8 mouse cellular contexts compared by ENCODE assay signal in genomic region chr10:77623639-77624400, GRCm38 (mm10). TPM values are rescaled to one million over a fixed set of nuclear protein-coding genes. Genes with fewer than 3 reads are reported as not detected.
DNase-seq lines count a peak whose midpoint lies in the region; ATAC-seq and TF ChIP-seq lines count a peak whose summit lies in the region.

No protein-coding gene starts in this region.

- peak overlapping the region; percentile 99 for H3K27ac ChIP-seq in heart, adult 2 months
- H3K27ac ChIP-seq in ES-Bruce4 (ENCODE audit: insufficient read depth, low read length), result no peak overlapping the region
- peak overlapping the region; percentile 77 for H3K27ac ChIP-seq in heart, embryonic 16.5 days (ENCODE audit: low read length)
- peak overlapping the region; percentile 90 for H3K27ac ChIP-seq in liver, postnatal 0 days (ENCODE audit: low read depth)

- peaks cover 3% of the 10 kb centered on the region; the same call in 1 of the 2 replicates for H3K79me2 ChIP-seq in heart, adult 2 months (replicated peaks; ENCODE audit: control insufficient read depth, insufficient read depth, low read length)

- H3K9me3 ChIP-seq in ES-Bruce4 (replicated peaks; ENCODE audit: control insufficient read depth, insufficient read depth, low read length, poor library complexity, severe bottlenecking), result no peaks in the 10 kb centered on the region
- no peaks in the 10 kb centered on the region for H3K9me3 ChIP-seq in heart, embryonic 16.5 days (replicated peaks; ENCODE audit: control insufficient read depth, low read length)
- H3K9me3 ChIP-seq in liver, postnatal 0 days (ENCODE audit: low read length), result no peaks in the 10 kb centered on the region

- H3K27me3 ChIP-seq in heart, adult 2 months (ENCODE audit: control insufficient read depth, insufficient read depth, low read length), result no peaks in the 10 kb centered on the region
- H3K27me3 ChIP-seq in ES-Bruce4 (ENCODE audit: control insufficient read depth, insufficient read depth, low read length, poor library complexity, severe bottlenecking), result no peaks in the 10 kb centered on the region
- H3K27me3 ChIP-seq in heart, embryonic 16.5 days (ENCODE audit: control insufficient read depth, insufficient read depth, low read length), result no peaks in the 10 kb centered on the region
- no peaks in the 10 kb centered on the region for H3K27me3 ChIP-seq in liver, postnatal 0 days (ENCODE audit: insufficient read depth, low read length)

- H3K4me3 ChIP-seq in heart, adult 2 months, result peak overlapping the region; percentile 99
- H3K4me3 ChIP-seq in ES-Bruce4 (ENCODE audit: low read depth, low read length), result no peak overlapping the region
- no peak overlapping the region for H3K4me3 ChIP-seq in heart, embryonic 16.5 days (ENCODE audit: low read length)
- H3K4me3 ChIP-seq in liver, postnatal 0 days (ENCODE audit: low read depth, low read length), result peak overlapping the region; percentile 67

- peaks cover 9% of the 10 kb centered on the region; the same call in 1 of the 2 replicates for H3K36me3 ChIP-seq in heart, adult 2 months (ENCODE audit: control insufficient read depth, insufficient read depth, low read length)
- peaks cover 4% of the 10 kb centered on the region; the same call in 1 of the 2 replicates for H3K36me3 ChIP-seq in ES-Bruce4 (ENCODE audit: control insufficient read depth, insufficient read depth, low read length, poor library complexity, severe bottlenecking)
- H3K36me3 ChIP-seq in heart, embryonic 16.5 days (ENCODE audit: control insufficient read depth, insufficient read depth), result no peaks in the 10 kb centered on the region
- H3K36me3 ChIP-seq in liver, postnatal 0 days (replicated peaks; ENCODE audit: insufficient read depth, low read length), result 0 out of 2 replicates have a peak, but pooled peaks cover 2% of the 10 kb centered on the region

- TF ChIP-seq EP300 in heart, adult 2 months (IDR thresholded peaks at IDR 0.05; ENCODE audit: insufficient read depth, low read depth, low read length), result no peak
- no peak for TF ChIP-seq EP300 in ES-Bruce4 (IDR thresholded peaks at IDR 0.05; ENCODE audit: insufficient read depth, low read depth, low read length)
- no peak for TF ChIP-seq EP300 in liver, postnatal 0 days (IDR thresholded peaks at IDR 0.05; ENCODE audit: low read depth)

- H3K4me2 ChIP-seq in heart, embryonic 16.5 days (ENCODE audit: low read depth, low read length), result peak overlapping the region; percentile 79
- H3K4me2 ChIP-seq in liver, postnatal 0 days (ENCODE audit: low read depth, low read length), result peak overlapping the region; percentile 82

- H3K4me1 ChIP-seq in heart, adult 2 months (ENCODE audit: control insufficient read depth, insufficient read depth, low read length), result peaks cover 34% of the 10 kb centered on the region
- peaks cover 2% of the 10 kb centered on the region for H3K4me1 ChIP-seq in ES-Bruce4 (ENCODE audit: control insufficient read depth, insufficient read depth, low read length)
- H3K4me1 ChIP-seq in heart, embryonic 16.5 days (ENCODE audit: control insufficient read depth, insufficient read depth, low read length), result peaks cover 33% of the 10 kb centered on the region
- H3K4me1 ChIP-seq in liver, postnatal 0 days (ENCODE audit: insufficient read depth), result peaks cover 37% of the 10 kb centered on the region

- intact Hi-C loops in heart, adult 2 months (cut with DNase I), result loop anchor here (2.0 kb wide), 1 partner anchor 41 kb away; no protein-coding TSS in a partner anchor
- intact Hi-C loops in left cerebral cortex, postnatal 36 days (cut with DNase I), result loop anchor here (2.0 to 5.0 kb wide), 2 partner anchors 43 to 107 kb away; partner anchors contain the start of genes Fam207a and Pttg1ip

- 43% methylated on average over 10 of the region's 10 CpGs for WGBS in heart, adult 2 months
- 80% methylated on average over 10 of the region's 10 CpGs for WGBS in heart, embryonic 16.5 days
- 79% methylated on average over 10 of the region's 10 CpGs for WGBS in liver, postnatal 0 days (ENCODE audit: insufficient replicate concordance)

- TF ChIP-seq POLR2A in heart, adult 2 months (IDR thresholded peaks at IDR 0.05; ENCODE audit: insufficient read depth, low read depth, low read length), result no peak
- TF ChIP-seq POLR2A in ES-Bruce4 (IDR thresholded peaks at IDR 0.05; ENCODE audit: insufficient read depth, low read length), result no peak

- TF ChIP-seq CTCF in heart, adult 2 months (IDR thresholded peaks at IDR 0.05), result no peak
- no peak for TF ChIP-seq CTCF in ES-Bruce4 (IDR thresholded peaks at IDR 0.05; ENCODE audit: low read depth, low read length)
- TF ChIP-seq CTCF in liver, postnatal 0 days (IDR thresholded peaks at IDR 0.05; ENCODE audit: low read depth), result no peak

- no peak for ATAC-seq in heart, embryonic 16.5 days (replicated peaks; ENCODE audit: extremely low read depth, insufficient read depth, low FRiP score)
- ATAC-seq in liver, postnatal 0 days, result no peak

- no peak overlapping the region for H3K9ac ChIP-seq in heart, adult 2 months (ENCODE audit: low read depth, low read length)
- H3K9ac ChIP-seq in ES-Bruce4 (ENCODE audit: low read depth, poor library complexity, severe bottlenecking), result 0 out of 2 replicates have a peak overlapping the region, but pooled peaks have one; percentile 98
- peak overlapping the region; percentile 46; the same call in 1 of the 2 replicates for H3K9ac ChIP-seq in heart, embryonic 16.5 days (ENCODE audit: low read length)
- peak overlapping the region; percentile 82 for H3K9ac ChIP-seq in liver, postnatal 0 days (replicated peaks)

- DNase-seq in heart, adult 2 months, result no peak
- DNase-seq in heart, adult 18-20 months, result no peak
- no peak for DNase-seq in liver, postnatal 0 days
- DNase-seq in layer of hippocampus, adult 18-20 months (ENCODE audit: low spot score in 2 of 2), result no peak
- DNase-seq in left cerebral cortex, postnatal 36 days (ENCODE audit: low spot score in 2 of 2), result no peak
- DNase-seq in kidney, adult 8-10 months, result no peak

RNA-seq across cellular contexts. Expression of gene Ube2g2, which starts 1.7 kb away (rescaled TPM):
- 10 to 100 TPM; 74.6 to 80.9 TPM for total RNA-seq in heart, adult 2 months (2021)
- polyA plus RNA-seq in heart, adult 2 months (2012; rRNA removed), result 53.5 and 69.7 TPM in 2 replicates
- 10 to 100 TPM; 80.9 to 82.8 TPM for total RNA-seq in heart, adult 18-20 months (2021)
- 40.2 and 43.2 TPM in 2 replicates for polyA plus RNA-seq in ES-Bruce4 (2011; ENCODE audit: insufficient read depth, insufficient read length, low read depth, missing spikeins)
- 85.4 and 91.0 TPM in 2 replicates for polyA plus RNA-seq in heart, embryonic 16.5 days (2015; fragmentation: Nextera tagmentation; extraction: Ambion mirVana)
- 37.4 and 40.4 TPM in 2 replicates for polyA plus RNA-seq in liver, postnatal 0 days (2015; fragmentation: Nextera tagmentation; extraction: Ambion mirVana)
- 10 to 100 TPM; 84.7 to 86.9 TPM for total RNA-seq in layer of hippocampus, adult 18-20 months (2021)
- 10 to 100 TPM; 46.2 to 46.4 TPM for total RNA-seq in left cerebral cortex, postnatal 36 days (2021)

RNA-seq across cellular contexts. Expression of gene Gm49325, which starts 17.8 kb away (rescaled TPM):
- 10 to 100 TPM; 15.5 to 15.8 TPM for total RNA-seq in heart, adult 2 months (2021)
- polyA plus RNA-seq in heart, adult 2 months (2012; rRNA removed), result not detected in 2 replicates
- total RNA-seq in heart, adult 18-20 months (2021), result 10 to 100 TPM; 15.5 to 15.7 TPM
- polyA plus RNA-seq in ES-Bruce4 (2011; ENCODE audit: insufficient read depth, insufficient read length, low read depth, missing spikeins), result 50.7 and 57.6 TPM in 2 replicates
- 4.6 TPM in 1 of 2 replicates, not detected in the other for polyA plus RNA-seq in heart, embryonic 16.5 days (2015; fragmentation: Nextera tagmentation; extraction: Ambion mirVana)
- 8.4 and 13.3 TPM in 2 replicates for polyA plus RNA-seq in liver, postnatal 0 days (2015; fragmentation: Nextera tagmentation; extraction: Ambion mirVana)
- 10 to 100 TPM; 31.6 to 32.6 TPM for total RNA-seq in layer of hippocampus, adult 18-20 months (2021)
- 10 to 100 TPM in 1 of 2 experiments, 1 to 10 TPM in 1; 9.8 to 18.2 TPM for total RNA-seq in left cerebral cortex, postnatal 36 days (2021)

RNA-seq across cellular contexts. Expression of gene Sumo3, which starts 17.9 kb away (rescaled TPM):
- total RNA-seq in heart, adult 2 months (2021), result 10 to 100 TPM; 66.4 to 67.8 TPM
- 122 and 167 TPM in 2 replicates for polyA plus RNA-seq in heart, adult 2 months (2012; rRNA removed)
- 10 to 100 TPM; 81.7 to 82.3 TPM for total RNA-seq in heart, adult 18-20 months (2021)
- polyA plus RNA-seq in ES-Bruce4 (2011; ENCODE audit: insufficient read depth, insufficient read length, low read depth, missing spikeins), result 218 and 242 TPM in 2 replicates
- polyA plus RNA-seq in heart, embryonic 16.5 days (2015; fragmentation: Nextera tagmentation; extraction: Ambion mirVana), result 157 and 170 TPM in 2 replicates
- polyA plus RNA-seq in liver, postnatal 0 days (2015; fragmentation: Nextera tagmentation; extraction: Ambion mirVana), result 105 and 111 TPM in 2 replicates
- total RNA-seq in layer of hippocampus, adult 18-20 months (2021), result 100 to 1,000 TPM; 144 to 147 TPM
- total RNA-seq in left cerebral cortex, postnatal 36 days (2021), result 100 to 1,000 TPM; 140 to 168 TPM

RNA-seq across cellular contexts. Expression of gene Pttg1ip, which starts 42.3 kb away (rescaled TPM):
- 100 to 1,000 TPM; 131 to 132 TPM for total RNA-seq in heart, adult 2 months (2021)
- 119 and 168 TPM in 2 replicates for polyA plus RNA-seq in heart, adult 2 months (2012; rRNA removed)
- total RNA-seq in heart, adult 18-20 months (2021), result 100 to 1,000 TPM; 132 to 150 TPM
- polyA plus RNA-seq in ES-Bruce4 (2011; ENCODE audit: insufficient read depth, insufficient read length, low read depth, missing spikeins), result 83.2 and 89.6 TPM in 2 replicates
- 127 and 132 TPM in 2 replicates for polyA plus RNA-seq in heart, embryonic 16.5 days (2015; fragmentation: Nextera tagmentation; extraction: Ambion mirVana)
- 126 and 129 TPM in 2 replicates for polyA plus RNA-seq in liver, postnatal 0 days (2015; fragmentation: Nextera tagmentation; extraction: Ambion mirVana)
- total RNA-seq in layer of hippocampus, adult 18-20 months (2021), result 10 to 100 TPM; 69.2 to 78.2 TPM
- total RNA-seq in left cerebral cortex, postnatal 36 days (2021), result 10 to 100 TPM; 71.2 to 88.3 TPM

Comparison
In these comparisons a context has a peak if more than half of its experiments do, and no peak if none do; other contexts are left out.
1. H3K4me3 ChIP-seq: peak in heart, adult 2 months (single experiment) and liver, postnatal 0 days (single experiment); none in ES-Bruce4 (single experiment) and heart, embryonic 16.5 days (single experiment).